Mouse (Mus musculus) heart, embryonic 14.5 days (tissue): ENCODE data around the gene Adamts12. TPM values are rescaled to one million over a fixed set of nuclear protein-coding genes. Genes with fewer than 3 reads are reported as not detected.

Experiments used
- ATAC-seq: fragments of 200-750 bp; cut with Nextera tagmentation; 2 replicates; pipeline ENCODE4 v1.8.0; 2017; ENCODE audit warnings: low read depth, moderate TSS enrichment; ENCODE audit not compliant: insufficient number of reproducible peaks, insufficient read depth, low FRiP score
- H3K27ac ChIP-seq, 2 experiments: fragments of 200-500 bp in 1 of 2; fragments of 300-500 bp in 1 of 2; sonication (generic) in 1 of 2; replicated peaks in 1 of 2; 2 replicates each; pipeline ENCODE4 v1.5.1; 2012 to 2014; ENCODE audit warnings: low read depth in 2 of 2, low read length in 2 of 2, control low read depth in 1 of 2, mild to moderate bottlenecking in 1 of 2, mixed read lengths in 1 of 2; ENCODE audit not compliant: control insufficient read depth in 1 of 2, insufficient read depth in 1 of 2
- H3K27me3 ChIP-seq: fragments of 300-500 bp; sonication (generic); 2 replicates; pipeline ENCODE4 v1.6.1; 2014; ENCODE audit warnings: mild to moderate bottlenecking, low read length, control low read depth; ENCODE audit not compliant: control insufficient read depth, insufficient read depth
- H3K36me3 ChIP-seq: fragments of 300-500 bp; sonication (generic); 2 replicates; pipeline ENCODE4 v1.6.1; 2014; ENCODE audit warnings: mild to moderate bottlenecking, control low read depth, low read length, mixed read lengths; ENCODE audit not compliant: control insufficient read depth, insufficient read depth
- H3K4me1 ChIP-seq, 2 experiments: fragments of 200-500 bp in 1 of 2; fragments of 300-500 bp in 1 of 2; sonication (generic) in 1 of 2; 2 replicates each; pipeline ENCODE4 v1.6.1; 2012 to 2014; ENCODE audit warnings: low read length in 2 of 2, control low read depth in 1 of 2, mixed read lengths in 1 of 2; ENCODE audit not compliant: control insufficient read depth in 2 of 2, insufficient read depth in 2 of 2
- H3K4me2 ChIP-seq: fragments of 300-500 bp; sonication (generic); 2 replicates; pipeline ENCODE4 v1.6.1; 2014; ENCODE audit warnings: mild to moderate bottlenecking, low read length
- H3K4me3 ChIP-seq, 2 experiments: fragments of 200-500 bp in 1 of 2; fragments of 300-500 bp in 1 of 2; sonication (generic) in 1 of 2; 2 replicates each; pipeline ENCODE4 v1.5.1; 2012 to 2014; ENCODE audit warnings: low read length in 2 of 2, mild to moderate bottlenecking in 2 of 2, control low read depth in 1 of 2, low read depth in 1 of 2, moderate library complexity in 1 of 2; ENCODE audit not compliant: control insufficient read depth in 1 of 2, insufficient read depth in 1 of 2
- H3K9ac ChIP-seq: fragments of 300-500 bp; sonication (generic); 2 replicates; pipeline ENCODE4 v1.6.1; 2014; ENCODE audit warnings: mild to moderate bottlenecking, low read length
- H3K9me3 ChIP-seq: fragments of 300-500 bp; sonication (generic); 2 replicates; pipeline ENCODE4 v1.6.1; 2016; ENCODE audit warnings: low read length, control low read depth; ENCODE audit not compliant: control insufficient read depth
- WGBS: fragments of 180-500 bp; shearing (Covaris S2); extraction: QIAGEN DNeasy Blood & Tissue Kit; methylation state at CpG from one replicate; pipeline ENCODE4 v1.1.7; 2014; 5-methylcytosine and 5-hydroxymethylcytosine counted together
- polyA plus RNA-seq: library from polyadenylated mRNA; unstranded; fragments of >200 nt; fragmentation: Nextera tagmentation; extraction: Ambion mirVana; gene quantifications from 2 replicates; pipeline ENCODE4 v1.2.1, GENCODE M21; 2014

Gene Adamts12
- polyA plus RNA-seq, 1 experiment from 2014 or later, result 2.0 TPM

GRCm38 (mm10) chr15:11083678-11084077 lies 19.1 kb downstream of the Adamts12 start:
- ATAC-seq, result no peak
- Histone ChIP-seq H3K4me3 (no peak overlapping the region), H3K27me3 (no peaks in the 10 kb centered on the region), H3K4me1 (0 out of 4 replicates have a peak, but pooled peaks cover 0 to 2% of the 10 kb centered on the region in 2 experiments), H3K27ac (no peak overlapping the region), H3K9me3 (no peaks in the 10 kb centered on the region), H3K9ac (no peak overlapping the region), H3K36me3 (no peaks in the 10 kb centered on the region), H3K4me2 (no peak overlapping the region)
- WGBS, result 85% methylated on average over 3 of the region's 3 CpGs

GRCm38 (mm10) chr15:11084241-11084992 lies 19.8 kb downstream of the Adamts12 start:
- H3K27me3 ChIP-seq, result no peaks in the 10 kb centered on the region
- no peak overlapping the region for H3K27ac ChIP-seq
- H3K36me3 ChIP-seq, result no peaks in the 10 kb centered on the region
- no peak overlapping the region for H3K4me2 ChIP-seq
- H3K4me1 ChIP-seq, result 0 out of 4 replicates have a peak, but pooled peaks cover 0 to 2% of the 10 kb centered on the region in 2 experiments
- ATAC-seq, result no peak
- no peak overlapping the region for H3K9ac ChIP-seq
- H3K4me3 ChIP-seq, result no peak overlapping the region
- H3K9me3 ChIP-seq, result no peaks in the 10 kb centered on the region
- 43% methylated on average over 9 of the region's 9 CpGs for WGBS

- H3K4me3 ChIP-seq, result no peak overlapping the region
- H3K9me3 ChIP-seq, result no peaks in the 10 kb centered on the region
- H3K9ac ChIP-seq, result no peak overlapping the region
- no peak overlapping the region for H3K27ac ChIP-seq
- H3K27me3 ChIP-seq, result no peaks in the 10 kb centered on the region
- H3K36me3 ChIP-seq, result no peaks in the 10 kb centered on the region
- H3K4me2 ChIP-seq, result no peak overlapping the region
- 0 out of 4 replicates have a peak, but pooled peaks cover 0 to 2% of the 10 kb centered on the region in 2 experiments for H3K4me1 ChIP-seq
- no peak for ATAC-seq
- WGBS, result 52% methylated on average over 1 of the region's 1 CpGs
These were observed 20.4 kb downstream of the Adamts12 start for GRCm38 (mm10) chr15:11084993-11085365.

- no peak for ATAC-seq
- Histone ChIP-seq H3K27ac (no peak overlapping the region), H3K4me3 (no peak overlapping the region), H3K9ac (no peak overlapping the region), H3K27me3 (no peaks in the 10 kb centered on the region), H3K4me2 (no peak overlapping the region), H3K9me3 (no peaks in the 10 kb centered on the region), H3K36me3 (no peaks in the 10 kb centered on the region), H3K4me1 (0 out of 4 replicates have a peak, but pooled peaks cover 0 to 2% of the 10 kb centered on the region in 2 experiments)
- 83% methylated on average over 3 of the region's 3 CpGs for WGBS
These were observed 24.9 kb downstream of the Adamts12 start for GRCm38 (mm10) chr15:11089494-11089893.

- Histone ChIP-seq H3K9me3 (no peaks in the 10 kb centered on the region), H3K27me3 (no peaks in the 10 kb centered on the region), H3K4me1 (no peaks in the 10 kb centered on the region), H3K4me3 (no peak overlapping the region), H3K27ac (no peak overlapping the region), H3K9ac (no peak overlapping the region), H3K36me3 (no peaks in the 10 kb centered on the region), H3K4me2 (no peak overlapping the region)
- WGBS, result 62% methylated on average over 3 of the region's 3 CpGs
- no peak for ATAC-seq
These were observed 31.0 kb downstream of the Adamts12 start for GRCm38 (mm10) chr15:11095566-11095965.

GRCm38 (mm10) chr15:11097967-11098702 lies 33.5 kb downstream of the Adamts12 start:
- no peak for ATAC-seq
- no peaks in the 10 kb centered on the region for H3K27me3 ChIP-seq
- no peaks in the 10 kb centered on the region for H3K36me3 ChIP-seq
- no peak overlapping the region for H3K9ac ChIP-seq
- H3K9me3 ChIP-seq, result no peaks in the 10 kb centered on the region
- no peak overlapping the region for H3K27ac ChIP-seq
- WGBS, result 61% methylated on average over 4 of the region's 4 CpGs
- no peak overlapping the region for H3K4me3 ChIP-seq
- no peaks in the 10 kb centered on the region for H3K4me1 ChIP-seq
- H3K4me2 ChIP-seq, result no peak overlapping the region

- Histone ChIP-seq H3K9me3 (no peaks in the 10 kb centered on the region), H3K27me3 (no peaks in the 10 kb centered on the region), H3K4me1 (no peaks in the 10 kb centered on the region), H3K4me2 (no peak overlapping the region), H3K4me3 (no peak overlapping the region), H3K27ac (no peak overlapping the region), H3K9ac (no peak overlapping the region), H3K36me3 (no peaks in the 10 kb centered on the region)
- WGBS, result 59% methylated on average over 7 of the region's 7 CpGs
- ATAC-seq, result no peak
These were observed 34.4 kb downstream of the Adamts12 start for GRCm38 (mm10) chr15:11098940-11099339.
